Comparison of ENCODE assay signal across 8 mouse cellular contexts in the genomic region with DNA sequence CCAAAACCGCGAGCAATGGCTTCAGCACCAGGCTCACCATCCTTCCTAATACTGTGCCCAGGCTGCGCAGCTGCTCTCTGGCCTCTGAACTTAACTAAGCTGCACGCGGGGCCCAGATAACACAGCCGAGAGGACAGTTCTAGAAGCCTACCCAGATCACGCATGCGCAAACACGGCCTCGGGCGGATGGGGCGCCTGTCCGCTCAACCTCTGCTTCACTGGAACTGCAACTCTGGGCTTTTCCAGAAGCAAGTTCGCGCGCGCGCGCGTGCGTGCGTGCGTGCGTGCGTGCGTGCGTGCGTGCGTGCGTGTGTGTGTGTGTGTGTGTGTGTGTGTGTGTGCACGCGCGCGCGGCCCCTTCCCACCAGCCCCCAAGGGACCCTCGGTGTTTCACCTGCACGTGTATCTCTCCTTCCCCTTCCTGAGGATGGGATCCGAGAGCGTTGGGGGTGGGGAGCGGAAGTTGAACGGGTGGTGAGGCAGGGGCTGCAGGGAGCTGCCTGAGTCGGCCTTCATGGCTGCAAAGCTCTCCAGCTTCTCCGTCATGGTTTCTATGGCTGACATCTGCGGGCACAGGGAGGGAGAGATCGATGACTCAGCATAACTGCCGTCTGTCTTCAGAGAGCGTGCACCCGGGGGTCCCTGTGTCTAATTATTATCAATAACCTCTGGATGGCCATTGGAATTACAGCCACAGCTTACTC. TPM values are rescaled to one million over a fixed set of nuclear protein-coding genes. Genes with fewer than 3 reads are reported as not detected.
DNase-seq lines count a peak whose midpoint lies in the region; ATAC-seq lines count a peak whose summit lies in the region.

No protein-coding gene starts in this region.

- peaks cover 18% of the 10 kb centered on the region; the same call in 1 of the 2 replicates for H3K36me3 ChIP-seq in heart, embryonic 14.5 days (ENCODE audit: control insufficient read depth, insufficient read depth, low read length)
- H3K36me3 ChIP-seq in limb, embryonic 15.5 days: no peaks in the 10 kb centered on the region

- H3K9ac ChIP-seq in heart, embryonic 14.5 days (ENCODE audit: low read length): no peak overlapping the region; the same call in 1 of the 2 replicates
- 0 out of 2 replicates have a peak overlapping the region, but pooled peaks have one; percentile 11 for H3K9ac ChIP-seq in limb, embryonic 15.5 days

- peak overlapping the region; percentile 50 for H3K4me2 ChIP-seq in heart, embryonic 14.5 days (ENCODE audit: low read length)
- peak overlapping the region; percentile 35 for H3K4me2 ChIP-seq in limb, embryonic 15.5 days

- no peaks in the 10 kb centered on the region for H3K9me3 ChIP-seq in heart, embryonic 14.5 days (ENCODE audit: control insufficient read depth, low read length)
- H3K9me3 ChIP-seq in limb, embryonic 15.5 days: no peaks in the 10 kb centered on the region

- 55% methylated on average over 48 of the region's 48 CpGs for WGBS in heart, embryonic 14.5 days
- 62% methylated on average over 47 of the region's 48 CpGs for WGBS in limb, embryonic 15.5 days

- H3K27me3 ChIP-seq in heart, embryonic 14.5 days (ENCODE audit: control insufficient read depth, insufficient read depth, low read length): no peaks in the 10 kb centered on the region
- peaks cover 4% of the 10 kb centered on the region; the same call in 1 of the 2 replicates for H3K27me3 ChIP-seq in limb, embryonic 15.5 days

- H3K4me1 ChIP-seq in heart, embryonic 14.5 days (ENCODE audit: control insufficient read depth in 2 of 2, insufficient read depth in 2 of 2, low read length in 2 of 2): peaks cover 27 to 44% of the 10 kb centered on the region in 2 experiments
- peaks cover 9% of the 10 kb centered on the region for H3K4me1 ChIP-seq in limb, embryonic 15.5 days

- no peak for ATAC-seq in heart, embryonic 14.5 days (ENCODE audit: insufficient number of reproducible peaks, insufficient read depth, low FRiP score, low read depth)
- no peak for ATAC-seq in limb, embryonic 15.5 days (ENCODE audit: insufficient number of reproducible peaks, low FRiP score, low TSS enrichment, low read depth)

- no peak overlapping the region; a peak in 1 of 4 replicates for H3K27ac ChIP-seq in heart, embryonic 14.5 days (replicated peaks in 1 of 2; ENCODE audit: control insufficient read depth in 1 of 2, insufficient read depth in 1 of 2, low read depth in 2 of 2, low read length in 2 of 2)
- no peak overlapping the region for H3K27ac ChIP-seq in limb, embryonic 15.5 days

- DNase-seq in urinary bladder, postnatal 14 days (ENCODE audit: low spot score): peak; percentile 50
- DNase-seq in urinary bladder, postnatal 10 days (ENCODE audit: low spot score): no peak
- peak; percentile 24 to 55 for DNase-seq in cerebellum, postnatal 36 days
- DNase-seq in naive thymus-derived CD4-positive, alpha-beta T cell, adult 2 months (ENCODE audit: low read depth): peak; percentile 78
- DNase-seq in adipocyte (ENCODE audit: low spot score): no peak
- no peak for DNase-seq in left cerebral cortex, postnatal 14 days (ENCODE audit: low spot score in 2 of 2)

- intact Hi-C loops in left cerebral cortex, postnatal 14 days (cut with DNase I): loop anchor here (10.0 kb wide), 1 partner anchor 300 kb away; a partner anchor contains a TSS

- H3K4me3 ChIP-seq in heart, embryonic 14.5 days (ENCODE audit: control insufficient read depth in 1 of 2, insufficient read depth in 1 of 2, low read depth in 1 of 2, low read length in 2 of 2): peak overlapping the region in 1 of 2 experiments; percentile 10; a peak in 2 of 4 replicates
- peak overlapping the region; percentile 17 for H3K4me3 ChIP-seq in limb, embryonic 15.5 days

RNA-seq across cellular contexts. Expression of a gene that starts 1.1 kb away (rescaled TPM):
- not detected in 2 replicates for polyA plus RNA-seq in heart, embryonic 14.5 days (2014; fragmentation: Nextera tagmentation; extraction: Ambion mirVana)
- polyA plus RNA-seq in limb, embryonic 15.5 days (2015; fragmentation: Nextera tagmentation; extraction: Ambion mirVana): not detected in 2 replicates
- total RNA-seq in left cerebral cortex, postnatal 14 days (2021): not detected

RNA-seq across cellular contexts. Expression of a gene that starts 33.4 kb away (rescaled TPM):
- polyA plus RNA-seq in heart, embryonic 14.5 days (2014; fragmentation: Nextera tagmentation; extraction: Ambion mirVana): 0.97 and 1.6 TPM in 2 replicates
- polyA plus RNA-seq in limb, embryonic 15.5 days (2015; fragmentation: Nextera tagmentation; extraction: Ambion mirVana): 5.5 and 6.5 TPM in 2 replicates
- total RNA-seq in left cerebral cortex, postnatal 14 days (2021): under 1 TPM; 0.13 to 0.49 TPM

Comparison
In these comparisons a context has a peak if more than half of its experiments do, and no peak if none do; other contexts are left out.
1. DNase-seq: peak in urinary bladder, postnatal 14 days (single experiment), cerebellum, postnatal 36 days (2 of 2) and naive thymus-derived CD4-positive, alpha-beta T cell, adult 2 months (single experiment); none in urinary bladder, postnatal 10 days (single experiment), adipocyte (single experiment) and left cerebral cortex, postnatal 14 days (0 of 2).